Mouse (Mus musculus) liver, embryonic 11.5 days (tissue): Measurements from ENCODE around the gene 9430015G10Rik. TPM values are rescaled to one million over a fixed set of nuclear protein-coding genes. Genes with fewer than 3 reads are reported as not detected.

ENCODE experiments used
- ATAC-seq: fragments of 200-750 bp; cut with Nextera tagmentation; replicated peaks from 2 replicates; pipeline ENCODE4 v1.8.0; 2017; ENCODE audit warnings: moderate number of reproducible peaks, mild to moderate bottlenecking, moderate TSS enrichment, moderate library complexity; ENCODE audit not compliant: low FRiP score
- DNase-seq: peaks from one replicate; pipeline ENCODE4 v3.0.0-alpha.2; 2017; ENCODE audit warnings: low spot score
- H3K27ac ChIP-seq: fragments of 300-500 bp; sonication (generic); 2 replicates; pipeline ENCODE4 v1.5.1; 2014; ENCODE audit warnings: mild to moderate bottlenecking, low read depth, low read length, control low read depth
- H3K27me3 ChIP-seq: fragments of 300-500 bp; sonication (generic); replicated peaks from 2 replicates; pipeline ENCODE4 v1.6.1; 2014; ENCODE audit warnings: low read length, mixed read lengths; ENCODE audit not compliant: control insufficient read depth, insufficient read depth
- H3K36me3 ChIP-seq: fragments of 300-500 bp; sonication (generic); 2 replicates; pipeline ENCODE4 v1.6.1; 2014; ENCODE audit warnings: mild to moderate bottlenecking, low read length, moderate library complexity, mixed read lengths; ENCODE audit not compliant: control insufficient read depth, insufficient read depth
- H3K4me1 ChIP-seq: fragments of 300-500 bp; sonication (generic); replicated peaks from 2 replicates; pipeline ENCODE4 v1.6.1; 2014; ENCODE audit warnings: low read length, mixed read lengths; ENCODE audit not compliant: control insufficient read depth, insufficient read depth
- H3K4me2 ChIP-seq: fragments of 300-500 bp; sonication (generic); 2 replicates; pipeline ENCODE4 v1.6.1; 2014; ENCODE audit warnings: mild to moderate bottlenecking, control low read depth, moderate library complexity
- H3K4me3 ChIP-seq: fragments of 300-500 bp; sonication (generic); 2 replicates; pipeline ENCODE4 v1.5.1; 2014; ENCODE audit warnings: low read depth, low read length, control low read depth
- H3K9ac ChIP-seq: fragments of 300-500 bp; sonication (generic); 2 replicates; pipeline ENCODE4 v1.6.1; 2014; ENCODE audit warnings: low read depth, low read length, control low read depth
- H3K9me3 ChIP-seq: fragments of 300-500 bp; sonication (generic); 2 replicates; pipeline ENCODE4 v1.6.1; 2016; ENCODE audit warnings: low read length, inconsistent platforms, mixed read lengths; ENCODE audit not compliant: control insufficient read depth
- WGBS: fragments of 180-500 bp; shearing (Covaris S2); extraction: QIAGEN DNeasy Blood & Tissue Kit; methylation state at CpG from one replicate; pipeline ENCODE4 v1.1.7; 2014; 5-methylcytosine and 5-hydroxymethylcytosine counted together
- polyA plus RNA-seq: library from polyadenylated mRNA; unstranded; fragments of >200 nt; fragmentation: Nextera tagmentation; extraction: Ambion mirVana; gene quantifications from 2 replicates; pipeline ENCODE4 v1.2.1, GENCODE M21; 2014

Gene 9430015G10Rik
- polyA plus RNA-seq, 1 experiment from 2014 or later, result 34.5 TPM

GRCm38 (mm10) chr4:156092765-156093164 is 17.0 kb upstream of the 9430015G10Rik start:
- Histone ChIP-seq H3K4me3 (no peak overlapping the region), H3K27ac (no peak overlapping the region), H3K27me3 (no peaks in the 10 kb centered on the region), H3K4me2 (no peak overlapping the region), H3K9me3 (no peaks in the 10 kb centered on the region), H3K9ac (no peak overlapping the region), H3K36me3 (no peaks in the 10 kb centered on the region), H3K4me1 (no peaks in the 10 kb centered on the region)
- no peak for DNase-seq
- WGBS, result 84% methylated on average over 1 of the region's 1 CpGs
- ATAC-seq, result no peak

GRCm38 (mm10) chr4:156093758-156094157 is 16.0 kb upstream of the 9430015G10Rik start:
- Histone ChIP-seq H3K4me2 (no peak overlapping the region), H3K4me1 (no peaks in the 10 kb centered on the region), H3K27ac (no peak overlapping the region; the same call in 1 of the 2 replicates), H3K4me3 (no peak overlapping the region), H3K9me3 (no peaks in the 10 kb centered on the region), H3K27me3 (no peaks in the 10 kb centered on the region), H3K9ac (no peak overlapping the region), H3K36me3 (no peaks in the 10 kb centered on the region)
- WGBS, result 66% methylated on average over 5 of the region's 5 CpGs
- DNase-seq (no peak), ATAC-seq (no peak)

GRCm38 (mm10) chr4:156096191-156096590 is 13.6 kb upstream of the 9430015G10Rik start:
- H3K4me1 ChIP-seq, result no peaks in the 10 kb centered on the region
- WGBS, result 87% methylated on average over 1 of the region's 1 CpGs
- H3K4me3 ChIP-seq, result no peak overlapping the region
- no peaks in the 10 kb centered on the region for H3K36me3 ChIP-seq
- ATAC-seq, result no peak
- no peak overlapping the region for H3K27ac ChIP-seq
- no peaks in the 10 kb centered on the region for H3K27me3 ChIP-seq
- no peaks in the 10 kb centered on the region for H3K9me3 ChIP-seq
- H3K9ac ChIP-seq, result no peak overlapping the region
- no peak for DNase-seq
- H3K4me2 ChIP-seq, result no peak overlapping the region

- H3K4me3 ChIP-seq, result no peak overlapping the region
- H3K27ac ChIP-seq, result no peak overlapping the region
- H3K4me1 ChIP-seq, result no peaks in the 10 kb centered on the region
- H3K27me3 ChIP-seq, result no peaks in the 10 kb centered on the region
- H3K9me3 ChIP-seq, result no peaks in the 10 kb centered on the region
- H3K4me2 ChIP-seq, result no peak overlapping the region
- H3K36me3 ChIP-seq, result no peaks in the 10 kb centered on the region
- 69% methylated on average over 9 of the region's 9 CpGs for WGBS
- ATAC-seq (no peak), DNase-seq (no peak)
- H3K9ac ChIP-seq, result no peak overlapping the region
Measured at GRCm38 (mm10) chr4:156097770-156098366, 11.9 kb upstream of the 9430015G10Rik start.

- WGBS, result 67% methylated on average over 6 of the region's 6 CpGs
- ATAC-seq (no peak), DNase-seq (no peak)
- Histone ChIP-seq H3K9ac (no peak overlapping the region), H3K27me3 (no peaks in the 10 kb centered on the region), H3K4me2 (no peak overlapping the region), H3K9me3 (no peaks in the 10 kb centered on the region), H3K4me3 (no peak overlapping the region), H3K4me1 (no peaks in the 10 kb centered on the region), H3K27ac (no peak overlapping the region), H3K36me3 (no peaks in the 10 kb centered on the region)
Measured at GRCm38 (mm10) chr4:156099427-156099826, 10.4 kb upstream of the 9430015G10Rik start.

GRCm38 (mm10) chr4:156100501-156100900 is 9.3 kb upstream of the 9430015G10Rik start:
- Histone ChIP-seq H3K27me3 (no peaks in the 10 kb centered on the region), H3K27ac (no peak overlapping the region), H3K4me1 (no peaks in the 10 kb centered on the region), H3K36me3 (no peaks in the 10 kb centered on the region), H3K9me3 (no peaks in the 10 kb centered on the region), H3K9ac (no peak overlapping the region), H3K4me3 (no peak overlapping the region), H3K4me2 (no peak overlapping the region)
- 75% methylated on average over 5 of the region's 5 CpGs for WGBS
- DNase-seq, result no peak
- ATAC-seq, result no peak

- Histone ChIP-seq H3K27ac (no peak overlapping the region), H3K9ac (no peak overlapping the region), H3K4me1 (no peaks in the 10 kb centered on the region), H3K4me3 (no peak overlapping the region), H3K4me2 (no peak overlapping the region), H3K36me3 (no peaks in the 10 kb centered on the region), H3K9me3 (no peaks in the 10 kb centered on the region), H3K27me3 (no peaks in the 10 kb centered on the region)
- ATAC-seq, result no peak
- DNase-seq, result no peak
- 45% methylated on average over 3 of the region's 3 CpGs for WGBS
Measured at GRCm38 (mm10) chr4:156101481-156101903, 8.3 kb upstream of the 9430015G10Rik start.

- ATAC-seq (no peak), DNase-seq (no peak)
- H3K4me1 ChIP-seq, result no peaks in the 10 kb centered on the region
- H3K27me3 ChIP-seq, result no peaks in the 10 kb centered on the region
- H3K4me2 ChIP-seq, result no peak overlapping the region
- no peak overlapping the region for H3K27ac ChIP-seq
- WGBS, result 68% methylated on average over 4 of the region's 4 CpGs
- no peak overlapping the region for H3K4me3 ChIP-seq
- H3K9me3 ChIP-seq, result no peaks in the 10 kb centered on the region
- no peaks in the 10 kb centered on the region for H3K36me3 ChIP-seq
- H3K9ac ChIP-seq, result no peak overlapping the region
Measured at GRCm38 (mm10) chr4:156103342-156103741, 6.4 kb upstream of the 9430015G10Rik start.
